Comparison of ENCODE assay signal across 21 mouse cellular contexts in the genomic region with DNA sequence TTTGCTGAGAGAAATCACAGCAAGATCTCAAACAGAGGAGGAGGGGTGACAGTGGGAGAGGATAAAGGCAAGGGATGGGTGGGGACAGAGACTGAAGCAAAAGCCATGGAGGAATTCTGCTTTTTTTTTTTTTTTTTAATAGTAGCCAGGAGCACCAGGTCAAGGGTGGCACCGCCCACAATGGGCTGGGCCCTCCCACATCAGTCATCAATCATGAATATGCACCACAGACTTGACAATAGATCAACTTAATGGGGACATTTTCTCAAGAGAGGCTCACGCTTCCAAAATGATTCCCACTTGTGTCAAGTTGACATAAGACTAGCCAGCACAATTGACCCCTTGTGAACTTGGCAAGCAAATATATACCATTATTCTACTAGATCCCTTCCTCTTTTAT. TPM values are rescaled to one million over a fixed set of nuclear protein-coding genes. Genes with fewer than 3 reads are reported as not detected.
DNase-seq lines count a peak whose midpoint lies in the region; ATAC-seq and TF ChIP-seq lines count a peak whose summit lies in the region.
"Had no signal": no experiment of that assay in that cellular context is flagged by ENCODE, and none has a peak within 500 bp of the region (broad histone marks: within the 10 kb centered on the region; RNA-seq: fewer than 3 reads in every experiment).

No protein-coding gene starts in this region.

- no peak overlapping the region for H3K4me2 ChIP-seq in kidney, embryonic 16.5 days (replicated peaks; ENCODE audit: low read depth, low read length)
- H3K4me2 ChIP-seq: hindbrain, embryonic 14.5 days; midbrain, embryonic 11.5 days had no signal

- no peak overlapping the region for H3K4me3 ChIP-seq in kidney, embryonic 16.5 days (ENCODE audit: low read length)
- H3K4me3 ChIP-seq in embryonic fibroblast, embryonic 13.5 days (ENCODE audit: insufficient read depth, low read length) = no peak overlapping the region
- H3K4me3 ChIP-seq: heart, embryonic 10.5 days; left cerebral cortex, adult 2 months had no signal

- no peak overlapping the region for H3K9ac ChIP-seq in kidney, embryonic 16.5 days (replicated peaks; ENCODE audit: low read length)
- H3K9ac ChIP-seq: hindbrain, embryonic 14.5 days had no signal

- peak; percentile 24 for DNase-seq in adrenal gland, postnatal 10 days
- no peak for DNase-seq in adrenal gland, postnatal 25 days
- no peak for DNase-seq in kidney, adult 9 months
- peak; percentile 38 for DNase-seq in ES-CJ7 (ENCODE audit: low read depth, low spot score)
- DNase-seq: adrenal gland, adult 8-10 months; cerebellum, adult 9-10 months; heart, postnatal 4 days; kidney, adult 2 months; lung, postnatal 10 days; retina, postnatal 1 day; right cerebral cortex, postnatal 25 days; thymus, postnatal 25 days had no signal

- 45% methylated on average over 2 of the region's 2 CpGs for WGBS in kidney, embryonic 16.5 days

- no peak for ATAC-seq in kidney, embryonic 16.5 days (ENCODE audit: low FRiP score, low TSS enrichment)
- ATAC-seq in cerebellum, adult (ENCODE audit: insufficient number of reproducible peaks, low FRiP score, low TSS enrichment) = no peak
- ATAC-seq: forebrain, embryonic 14.5 days; inflammation-experienced regulatory T-cells, adult 6 months had no signal

- no peaks in the 10 kb centered on the region for H3K36me3 ChIP-seq in kidney, embryonic 16.5 days (ENCODE audit: insufficient read depth, low read length)

- H3K9me3 ChIP-seq in kidney, embryonic 16.5 days (ENCODE audit: low read length) = peaks cover 5% of the 10 kb centered on the region; the same call in 1 of the 2 replicates
- H3K9me3 ChIP-seq: heart, embryonic 10.5 days had no signal

- no peak for TF ChIP-seq CTCF in embryonic fibroblast, embryonic 13.5 days (IDR thresholded peaks at IDR 0.05; ENCODE audit: borderline replicate concordance, insufficient read depth, low read length)

- H3K4me1 ChIP-seq in kidney, embryonic 16.5 days (ENCODE audit: insufficient read depth, low read length) = peaks cover 17% of the 10 kb centered on the region; the same call in 1 of the 2 replicates
- H3K4me1 ChIP-seq in embryonic fibroblast, embryonic 13.5 days (ENCODE audit: control insufficient read depth, insufficient read depth, low read length) = no peaks in the 10 kb centered on the region

- no peaks in the 10 kb centered on the region for H3K27me3 ChIP-seq in kidney, embryonic 16.5 days (ENCODE audit: insufficient read depth, low read length)

- TF ChIP-seq POLR2A in embryonic fibroblast, embryonic 13.5 days (IDR thresholded peaks at IDR 0.05; ENCODE audit: low read depth, low read length) = no peak

- H3K27ac ChIP-seq in kidney, embryonic 16.5 days (ENCODE audit: low read length) = 0 out of 2 replicates have a peak overlapping the region, but pooled peaks have one; percentile 63
- H3K27ac ChIP-seq in embryonic fibroblast, embryonic 13.5 days (ENCODE audit: insufficient read depth, low read length) = peak overlapping the region; percentile 90
- H3K27ac ChIP-seq: hindbrain, embryonic 14.5 days; left cerebral cortex, adult 2 months had no signal

RNA-seq across cellular contexts. Expression of gene Myh10, which starts 25.1 kb away (rescaled TPM):
- total RNA-seq in adrenal gland, postnatal 10 days (2021) = 10 to 100 TPM; 38.9 to 48.6 TPM
- 31.8 and 32.4 TPM in 2 replicates for total RNA-seq in adrenal gland, postnatal 25 days (2021)
- polyA plus RNA-seq in kidney, embryonic 16.5 days (2015; fragmentation: Nextera tagmentation; extraction: Ambion mirVana) = 147 and 155 TPM in 2 replicates
- 459 and 533 TPM in 2 replicates for polyA plus RNA-seq in embryonic fibroblast, embryonic 13.5 days (2011; ENCODE audit: insufficient read length, low read depth, missing spikeins)

Comparison
In these comparisons a context has a peak if more than half of its experiments do, and no peak if none do; other contexts are left out.
1. DNase-seq: peak in adrenal gland, postnatal 10 days (single experiment) and ES-CJ7 (single experiment); none in adrenal gland, postnatal 25 days (single experiment) and kidney, adult 9 months (single experiment).